Mouse (Mus musculus): ENCODE measurements around the gene Siah2. TPM values are rescaled to one million over a fixed set of nuclear protein-coding genes. Genes with fewer than 3 reads are reported as not detected.

Siah2 gene
- total RNA-seq (2021) = 10 to 100 TPM in 1 of 2 experiments, 1 to 10 TPM in 1; 7.0 to 10.1 TPM
- long read RNA-seq, experiment 1, transcript Siah2-201 (2 exons, 2,511 nt) = major isoform, 21 of 22 reads
- long read RNA-seq, experiment 1, partial matches to known transcripts = 0 of 22 reads
- long read RNA-seq, experiment 1, other reads (novel, unspliced or antisense) = 1 of 22 reads
- long read RNA-seq, experiment 2, transcript Siah2-201 (2 exons, 2,511 nt) = major isoform, 20 of 20 reads
- long read RNA-seq, experiment 2, partial matches to known transcripts = 0 of 20 reads
- long read RNA-seq, experiment 2, other reads (novel, unspliced or antisense) = 0 of 20 reads

DNA sequence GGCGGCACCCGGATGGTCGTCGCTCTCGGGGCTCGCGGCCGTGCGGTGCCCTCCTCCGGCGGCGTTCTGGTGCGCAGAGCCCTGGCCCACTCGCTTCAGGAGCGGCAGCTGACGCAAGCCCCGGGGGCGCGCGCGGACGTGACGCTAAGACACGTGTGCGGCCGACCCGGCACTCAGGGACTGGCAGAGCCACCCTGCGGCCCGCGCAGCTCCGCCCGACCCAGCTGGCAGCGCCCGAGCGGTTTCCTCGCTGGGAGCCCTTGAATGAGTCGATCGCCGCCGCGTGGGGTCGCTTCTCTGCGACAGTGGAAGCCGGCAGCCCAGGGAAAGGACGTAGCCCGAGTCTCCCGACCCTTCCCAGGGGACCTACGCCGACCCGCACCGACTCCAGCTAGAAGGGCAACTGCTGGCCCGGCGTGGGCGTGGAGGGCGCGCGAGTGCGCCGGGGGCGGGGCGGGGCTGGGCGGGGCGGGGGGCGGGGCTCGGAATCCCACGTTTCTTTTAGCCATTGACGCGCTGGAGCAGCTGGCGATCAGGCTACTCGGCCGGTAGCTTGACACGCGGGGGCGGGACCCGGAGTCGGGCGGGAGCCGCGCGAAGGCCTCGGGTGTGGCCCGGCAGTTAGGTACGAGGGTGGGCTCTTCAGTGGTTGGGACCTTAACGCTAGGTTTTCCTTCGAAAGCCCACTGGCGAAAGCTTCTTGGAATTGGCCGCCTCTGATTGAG is at the start of gene Siah2:
Gene Siah2 (minus strand): TSS at position 404 of the 725 bp plus-strand sequence.
- peak; percentile 89 for DNase-seq
- intact Hi-C loops (cut with DNase I; ENCODE audit: low total_unique reads) = no loop called here

DNA sequence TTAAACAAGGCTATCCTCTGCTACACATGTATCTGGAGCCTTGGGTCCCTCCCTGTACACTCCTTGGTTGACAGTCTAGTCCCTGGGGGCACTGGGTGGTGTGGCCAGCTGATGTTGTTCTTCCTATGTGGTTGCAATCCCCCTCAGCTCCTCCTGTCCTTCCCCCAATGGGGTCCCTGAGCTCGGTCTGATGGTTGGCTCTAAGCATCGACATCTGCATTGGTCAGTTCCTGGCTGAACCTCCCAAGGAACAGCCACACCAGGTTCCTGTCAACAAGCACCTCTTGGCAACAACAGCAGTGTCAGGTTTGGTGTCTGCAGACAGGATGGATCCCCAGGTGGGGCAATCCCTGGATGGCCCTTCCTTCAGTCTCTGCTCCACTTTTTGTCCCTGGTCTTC is 47.3 kb upstream of the Siah2 start:
- intact Hi-C loops (cut with DNase I; ENCODE audit: low total_unique reads) = no loop called here

DNA sequence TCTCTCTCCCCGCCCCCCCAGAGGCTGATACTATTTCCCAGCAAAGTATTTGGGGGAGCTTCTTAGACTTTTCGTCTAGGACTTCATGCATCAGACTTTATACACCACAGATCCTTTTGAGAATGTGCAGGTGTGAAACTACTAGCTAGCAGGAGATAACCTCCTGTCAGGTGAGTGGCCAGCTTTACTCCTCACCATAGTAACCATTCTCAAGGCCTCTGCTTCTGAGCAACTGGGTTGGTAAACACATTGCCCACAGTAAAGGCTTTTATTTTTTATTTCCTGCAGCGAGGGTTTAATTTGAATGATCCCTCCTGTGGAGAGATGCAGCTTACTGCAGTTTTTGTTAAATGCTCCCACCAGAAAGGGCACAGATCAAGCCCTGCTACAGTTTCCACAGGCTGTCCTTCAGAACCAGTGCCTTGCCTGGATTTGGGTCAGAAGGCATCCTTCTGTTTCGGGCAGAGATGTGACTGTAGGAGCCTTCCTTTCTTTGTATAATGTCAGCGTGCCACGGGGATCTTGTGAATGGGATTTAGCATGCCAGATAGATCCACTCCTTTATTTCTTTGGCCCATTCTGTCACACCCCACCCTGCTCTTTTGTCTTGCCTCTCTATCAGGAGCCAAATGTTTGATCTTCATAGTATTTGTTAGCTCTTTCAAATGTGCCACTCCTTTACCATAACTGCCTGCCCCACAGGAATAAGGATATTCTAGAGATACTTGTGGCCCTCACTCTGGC is 46.3 kb upstream of the Siah2 start:
- intact Hi-C loops (cut with DNase I; ENCODE audit: low total_unique reads) = no loop called here
- no peak for DNase-seq

More for the DNA sequence above, 47.3 kb upstream of the Siah2 start:
- DNase-seq = no peak

DNA sequence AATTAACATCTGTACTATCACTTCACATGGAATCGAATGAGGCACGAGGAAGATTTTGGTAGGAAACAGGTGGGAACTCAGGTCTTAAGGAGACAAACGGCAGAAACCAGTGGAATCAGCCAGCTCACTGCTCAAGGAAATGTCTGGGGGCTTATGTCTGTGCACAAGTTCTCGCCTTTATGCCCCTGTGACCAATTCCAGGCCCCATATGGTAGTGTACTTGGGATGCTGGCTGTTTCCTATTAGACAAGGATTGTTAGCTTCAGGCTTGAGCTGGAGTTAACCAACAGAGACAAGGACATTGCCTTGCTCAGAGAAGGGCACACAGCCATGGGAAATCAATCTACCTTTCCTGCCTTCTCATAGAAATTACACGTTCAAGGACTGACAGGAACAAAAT is 39.3 kb upstream of the Siah2 start:
- intact Hi-C loops (cut with DNase I; ENCODE audit: low total_unique reads) = no loop called here
- DNase-seq = no peak

DNA sequence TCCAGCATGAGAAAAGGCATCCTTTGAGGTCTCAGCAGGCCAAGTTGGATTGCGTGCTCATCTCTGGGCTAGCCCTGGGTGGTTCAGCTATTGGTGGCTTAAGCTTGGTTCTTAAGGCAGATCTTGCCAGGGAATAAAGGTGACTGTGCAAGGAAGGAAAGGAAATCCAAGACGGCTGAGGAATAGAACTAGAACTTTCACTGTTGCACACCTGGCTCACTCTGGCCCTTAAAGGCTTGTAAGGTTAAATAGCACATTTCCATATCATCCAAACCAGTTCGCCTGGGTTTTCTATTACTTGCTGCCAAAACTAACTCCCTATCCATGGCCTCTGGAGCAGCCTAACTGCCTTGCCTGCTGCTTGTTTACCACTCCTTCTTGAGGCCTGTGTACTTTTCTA is 38.4 kb upstream of the Siah2 start:
- intact Hi-C loops (cut with DNase I; ENCODE audit: low total_unique reads) = no loop called here
- no peak for DNase-seq

DNA sequence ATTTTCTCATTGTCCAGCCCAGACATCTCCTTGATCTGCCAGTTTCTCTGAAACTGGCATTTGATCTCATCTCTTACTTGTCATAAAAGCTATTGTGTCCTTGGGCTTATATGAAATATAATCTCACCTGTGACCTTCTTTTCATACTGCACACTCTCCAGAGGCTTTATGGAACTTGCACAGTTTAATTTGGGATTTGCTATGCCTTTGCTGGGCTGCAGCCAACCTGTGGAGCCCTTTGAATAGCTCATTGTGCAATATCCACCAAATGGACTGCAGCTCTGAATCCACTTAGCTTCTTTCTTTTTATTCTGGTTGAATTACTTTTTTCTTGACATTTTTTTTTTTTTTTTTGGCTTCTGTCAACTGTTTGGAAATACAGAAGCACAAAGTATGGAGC is 37.3 kb upstream of the Siah2 start:
- intact Hi-C loops (cut with DNase I; ENCODE audit: low total_unique reads) = loop anchor here (10.0 kb wide), 2 partner anchors 55 to 75 kb away; no protein-coding TSS in a partner anchor
- DNase-seq = no peak

DNA sequence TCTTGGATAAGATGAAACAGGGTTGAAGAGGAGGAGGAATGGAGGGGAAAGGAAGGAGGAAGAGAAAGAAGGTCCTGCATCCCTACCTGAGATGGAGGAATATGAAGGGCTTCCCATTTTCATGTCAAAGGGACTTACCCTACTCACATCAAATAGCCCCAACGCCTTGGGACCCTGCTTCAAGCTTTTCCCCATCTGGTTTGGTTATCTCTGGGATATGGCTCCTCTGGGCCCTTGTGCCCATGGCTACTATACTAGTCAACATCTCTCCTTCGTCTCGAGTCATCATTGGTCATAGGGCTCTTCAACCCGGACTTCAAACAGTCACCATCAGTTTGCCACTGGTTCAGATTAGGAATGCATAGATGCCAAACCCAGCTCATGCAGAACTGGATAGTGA is 35.4 kb upstream of the Siah2 start:
- intact Hi-C loops (cut with DNase I; ENCODE audit: low total_unique reads) = loop anchor here (10.0 kb wide), 2 partner anchors 57 to 73 kb away; no protein-coding TSS in a partner anchor
- no peak for DNase-seq

DNA sequence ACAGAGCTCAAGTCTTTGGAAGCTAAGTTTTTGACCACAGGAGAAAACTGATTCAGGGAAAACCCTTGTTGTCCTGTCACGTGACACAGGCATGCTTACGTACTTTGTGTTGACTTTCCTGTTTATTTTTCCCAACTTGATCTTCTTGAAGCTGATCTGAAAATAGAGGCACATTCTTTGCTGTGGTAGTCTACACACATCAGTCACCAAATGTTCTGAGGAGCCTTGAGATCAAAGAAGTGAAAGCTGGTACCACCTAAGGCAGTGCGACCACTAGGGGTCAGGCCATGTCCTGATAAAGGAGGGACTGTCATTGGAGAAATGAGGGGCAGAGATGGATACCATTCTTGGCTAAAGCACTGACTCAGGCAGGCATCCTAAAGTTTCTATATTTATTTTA is 34.8 kb upstream of the Siah2 start:
- DNase-seq = peak; percentile 24

DNA sequence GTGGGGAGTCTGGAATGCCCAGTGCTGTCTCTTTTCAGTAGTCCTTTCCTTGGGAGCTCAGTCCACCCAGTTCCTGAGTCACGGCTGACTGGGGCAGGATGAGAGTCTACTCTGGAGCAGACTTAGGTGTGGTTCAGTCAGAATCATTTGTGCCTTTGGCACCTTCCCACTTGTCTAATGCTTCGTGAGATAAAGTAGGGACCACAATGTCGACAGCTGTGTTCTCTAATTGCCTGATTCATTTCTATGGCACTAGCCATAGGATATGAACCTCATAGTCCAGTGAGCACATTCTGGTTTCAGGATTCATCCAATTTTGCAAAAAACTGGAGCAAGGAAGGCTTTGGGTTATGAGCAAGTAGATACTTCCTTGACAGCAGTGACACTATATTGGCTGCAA is 34.2 kb upstream of the Siah2 start:
- DNase-seq = no peak
- intact Hi-C loops (cut with DNase I; ENCODE audit: low total_unique reads) = loop anchor here (10.0 kb wide), 2 partner anchors 58 to 72 kb away; no protein-coding TSS in a partner anchor

More for the DNA sequence above, 34.8 kb upstream of the Siah2 start:
- intact Hi-C loops (cut with DNase I; ENCODE audit: low total_unique reads) = loop anchor here (10.0 kb wide), 2 partner anchors 58 to 72 kb away; no protein-coding TSS in a partner anchor

DNA sequence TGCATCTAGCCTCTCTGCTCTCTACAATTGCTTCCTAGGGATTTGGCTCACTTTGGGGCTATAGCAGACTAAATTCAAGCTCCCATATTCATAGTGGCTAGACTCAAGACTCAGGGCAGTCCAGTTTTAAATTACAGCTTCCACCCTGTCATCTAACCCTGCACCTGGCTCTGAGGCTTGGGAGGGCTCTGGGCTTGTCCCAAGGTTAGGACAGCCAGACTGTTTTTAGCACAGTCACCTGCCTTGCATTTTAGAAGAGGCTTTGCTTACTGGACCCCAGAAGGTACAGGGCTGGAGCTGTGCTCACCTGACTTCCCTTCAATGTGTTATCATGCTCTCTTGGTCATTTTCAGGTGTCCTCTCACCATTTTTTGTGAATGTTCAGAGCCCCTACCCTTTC is 32.6 kb upstream of the Siah2 start:
- intact Hi-C loops (cut with DNase I; ENCODE audit: low total_unique reads) = loop anchor here (10.0 kb wide), 2 partner anchors 60 to 70 kb away; no protein-coding TSS in a partner anchor
- no peak for DNase-seq

DNA sequence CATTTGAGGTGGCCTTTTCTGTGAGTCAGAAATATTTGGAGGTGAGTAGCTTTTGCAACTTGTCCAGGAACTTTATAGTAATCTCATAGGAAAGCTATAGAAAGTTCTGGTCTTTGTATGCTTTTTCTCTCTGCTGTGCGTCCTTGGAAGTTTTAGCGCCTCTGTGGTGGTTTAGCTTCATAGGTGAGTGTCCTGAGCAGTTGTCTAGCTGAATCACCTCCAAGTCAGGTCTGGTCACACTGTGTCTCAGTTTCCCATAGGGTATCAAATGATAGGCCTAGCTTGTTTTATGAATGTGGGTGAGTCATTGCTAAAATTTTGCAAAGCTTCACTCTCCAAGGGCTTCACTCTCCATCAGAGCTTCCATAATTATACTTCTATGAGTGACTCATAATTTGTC is 31.5 kb upstream of the Siah2 start:
- intact Hi-C loops (cut with DNase I; ENCODE audit: low total_unique reads) = loop anchor here (10.0 kb wide), 2 partner anchors 61 to 69 kb away; no protein-coding TSS in a partner anchor
- no peak for DNase-seq

DNA sequence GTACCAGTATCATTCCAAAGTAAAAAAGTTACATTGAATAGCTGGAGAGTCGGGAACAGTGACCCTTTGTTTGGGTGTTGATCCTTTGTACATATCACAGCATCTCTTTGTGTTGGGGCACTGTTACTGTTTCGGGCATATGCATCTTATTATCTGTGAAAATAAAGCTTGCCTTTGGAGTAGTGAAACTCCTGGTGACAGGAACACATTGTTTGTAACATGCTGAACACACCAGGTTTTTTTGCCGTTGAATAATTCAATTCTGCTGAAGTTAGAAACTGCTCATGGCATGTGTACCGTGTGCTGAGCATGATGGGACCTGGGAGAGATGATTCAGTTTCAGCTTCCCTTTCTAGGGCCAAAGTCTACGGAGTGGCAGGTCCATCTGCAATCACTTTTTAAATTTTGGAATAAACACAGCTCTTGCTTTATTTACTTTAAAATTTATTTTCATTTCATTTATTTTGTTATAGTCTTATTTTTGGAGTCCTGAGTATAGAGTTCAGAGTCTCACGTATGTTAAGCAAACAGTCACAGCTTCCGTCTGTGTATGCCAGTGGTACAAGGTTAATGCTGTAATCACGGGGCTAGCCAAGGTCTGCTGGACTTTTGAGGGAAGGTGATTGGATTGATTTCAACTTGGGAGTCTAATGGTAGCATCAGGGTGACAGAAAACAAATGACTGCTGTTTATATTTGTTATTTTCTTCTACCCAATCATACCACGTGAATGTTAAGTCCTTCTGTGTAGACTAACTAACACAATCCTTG is 27.4 kb upstream of the Siah2 start:
- DNase-seq = no peak
- intact Hi-C loops (cut with DNase I; ENCODE audit: low total_unique reads) = loop anchor here (10.0 kb wide), 2 partner anchors 65 kb away; no protein-coding TSS in a partner anchor

DNA sequence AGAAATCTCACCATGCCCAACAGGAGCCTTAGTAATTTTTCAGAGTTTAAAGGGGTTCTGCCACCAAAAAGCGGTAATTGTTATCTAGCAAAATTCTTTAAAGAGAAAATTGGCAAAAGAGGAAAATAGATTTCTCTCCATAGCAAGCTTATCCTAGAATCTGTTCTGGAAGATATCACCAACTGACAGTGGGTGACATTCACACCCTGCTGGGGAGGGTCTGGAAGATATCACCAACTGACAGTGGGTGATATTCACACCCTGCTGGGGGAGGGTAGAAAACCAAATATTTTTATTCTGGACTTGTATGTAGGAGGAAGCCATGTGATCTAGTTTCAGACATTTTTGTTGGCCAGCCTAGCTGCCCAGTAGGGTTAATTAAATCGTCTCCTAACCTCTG is 24.5 kb upstream of the Siah2 start:
- intact Hi-C loops (cut with DNase I; ENCODE audit: low total_unique reads) = no loop called here
- DNase-seq = no peak

DNA sequence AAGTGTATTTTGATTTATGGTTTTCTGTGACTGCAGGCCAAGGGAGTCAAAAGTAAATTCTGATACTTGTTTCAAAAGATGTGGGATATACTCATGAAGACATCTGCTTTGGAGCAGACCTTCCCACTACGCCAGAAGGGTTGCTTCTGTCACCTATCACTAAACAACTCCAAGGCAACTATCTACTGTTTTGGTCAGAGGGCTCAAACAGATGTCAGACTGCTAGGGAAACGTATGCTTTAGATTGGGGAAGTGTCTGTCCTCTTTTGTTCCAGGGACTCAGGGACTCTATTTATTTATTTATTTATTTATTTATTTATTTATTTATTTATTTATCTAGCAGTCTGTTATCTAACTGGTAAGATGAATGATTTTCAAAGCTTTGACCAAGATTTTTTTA is 22.6 kb upstream of the Siah2 start:
- no peak for DNase-seq
- intact Hi-C loops (cut with DNase I; ENCODE audit: low total_unique reads) = no loop called here

DNA sequence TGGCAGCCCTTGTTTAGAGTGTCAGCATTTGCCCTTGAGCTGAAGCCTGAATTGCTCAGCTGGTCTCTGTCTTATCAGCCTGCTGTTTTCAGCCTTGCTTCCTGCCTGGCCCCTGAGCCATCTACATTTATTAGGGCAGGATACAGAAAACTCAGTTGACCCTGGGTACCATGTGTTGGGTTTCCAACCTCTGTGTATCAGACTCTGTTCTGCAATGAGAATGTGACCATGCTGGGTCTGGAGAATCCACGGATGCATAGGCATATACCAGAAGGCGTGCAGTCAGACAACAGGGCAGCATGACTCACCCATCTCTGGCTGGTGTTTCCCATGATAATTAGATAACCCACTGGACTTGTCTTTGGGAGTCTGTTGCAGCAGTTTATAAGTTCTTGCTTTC is 21.8 kb upstream of the Siah2 start:
- intact Hi-C loops (cut with DNase I; ENCODE audit: low total_unique reads) = no loop called here
- DNase-seq = no peak

DNA sequence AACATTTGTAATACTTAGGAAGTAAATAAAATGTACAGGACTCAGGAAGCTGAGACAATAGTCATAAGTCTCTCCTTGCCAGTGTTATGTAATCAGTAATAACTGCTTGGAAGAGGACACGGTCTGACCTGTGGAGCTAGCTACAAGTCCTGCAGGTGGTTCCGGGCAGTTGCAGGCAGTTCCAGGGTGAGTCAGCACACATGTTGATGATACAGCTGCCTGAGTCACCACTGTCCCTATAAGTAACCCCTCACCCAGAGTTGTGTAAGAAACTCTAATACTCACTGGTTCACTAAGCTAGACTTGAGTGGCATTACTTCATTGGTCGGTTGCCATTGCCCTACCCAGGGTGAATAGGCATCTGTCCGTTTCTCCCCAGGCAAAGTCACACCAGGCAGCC is 21.0 kb upstream of the Siah2 start:
- no peak for DNase-seq
- intact Hi-C loops (cut with DNase I; ENCODE audit: low total_unique reads) = no loop called here

DNA sequence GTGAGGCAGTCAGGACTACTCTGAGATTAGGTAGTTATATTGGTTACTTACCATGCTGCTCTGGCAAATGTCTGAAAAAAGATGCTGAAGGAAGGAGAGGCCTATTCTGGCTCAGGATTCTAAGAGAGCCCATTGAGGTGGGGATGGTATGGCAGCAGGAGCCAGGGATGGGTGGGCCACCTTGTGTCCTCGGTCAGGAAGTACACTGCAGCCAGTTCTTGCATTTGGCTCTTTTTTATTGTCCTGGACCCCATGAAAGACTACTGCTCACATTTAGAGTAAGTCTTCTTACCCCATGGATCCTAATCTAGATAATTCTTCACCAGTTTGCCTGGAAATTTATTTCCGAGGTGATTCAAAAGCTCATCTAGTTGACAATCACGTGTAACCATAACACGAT is 12.3 kb upstream of the Siah2 start:
- intact Hi-C loops (cut with DNase I; ENCODE audit: low total_unique reads) = no loop called here
- no peak for DNase-seq

DNA sequence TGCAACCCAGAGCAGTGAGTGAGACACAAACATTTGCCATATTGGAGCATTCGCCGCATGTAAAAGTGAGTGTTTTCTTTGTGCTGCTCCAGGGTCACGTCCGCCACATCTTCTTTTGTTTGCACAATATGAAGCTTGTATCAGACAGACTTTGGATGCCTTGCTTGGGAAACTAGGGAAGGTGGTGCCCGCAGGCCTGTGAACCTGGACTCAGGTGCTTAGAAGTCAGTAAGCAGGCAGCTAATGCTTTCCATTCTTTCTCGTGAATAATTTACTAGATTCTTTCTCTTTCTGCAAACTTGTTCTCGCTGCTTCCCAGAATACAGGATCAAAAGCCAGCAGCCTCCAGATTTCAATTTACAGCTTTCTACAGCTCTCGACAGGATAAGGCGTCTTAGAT is 11.5 kb upstream of the Siah2 start:
- DNase-seq = no peak
- intact Hi-C loops (cut with DNase I; ENCODE audit: low total_unique reads) = no loop called here

DNA sequence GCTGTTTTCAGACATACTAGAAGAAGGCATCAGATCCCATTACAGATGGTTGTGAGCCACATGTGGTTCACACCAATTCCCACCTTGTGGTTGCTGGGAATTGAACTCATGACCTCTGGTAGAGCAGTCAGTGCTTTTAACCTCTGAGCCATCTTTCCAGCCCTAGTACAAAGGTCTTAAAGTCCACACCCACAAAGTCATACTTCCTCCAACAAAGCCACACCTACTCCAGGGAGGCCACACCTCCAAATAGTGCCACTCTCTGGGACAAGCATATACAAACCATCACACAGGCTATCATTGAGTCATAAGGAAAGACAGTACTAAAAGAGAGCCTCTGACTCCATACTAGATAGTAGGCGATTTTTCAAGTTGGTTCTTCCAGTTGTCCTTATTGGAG is 10.1 kb upstream of the Siah2 start:
- intact Hi-C loops (cut with DNase I; ENCODE audit: low total_unique reads) = no loop called here
- no peak for DNase-seq

Data from gastrocnemius, postnatal 14 days (tissue).